Mouse (Mus musculus) liver, adult 2 months (tissue): ENCODE measurements around the gene Mrpl23.

Experiments used
- CTCF ChIP-seq: fragments of 200-500 bp; IDR thresholded peaks from 2 replicates; pipeline ENCODE4 v1.5.1; 2011; ENCODE audit warnings: low read depth, low read length, control low read depth
- POLR2A ChIP-seq: fragments of 200-500 bp; IDR thresholded peaks from 2 replicates; pipeline ENCODE4 v1.6.1; 2011; ENCODE audit warnings: low read length, control low read depth; ENCODE audit not compliant: insufficient read depth; ENCODE audit errors: extremely low read depth

- TF ChIP-seq POLR2A (no peak), CTCF (no peak)
Measured at GRCm38 (mm10) chr7:142545967-142546366, 13.5 kb downstream of the Mrpl23 start.
